Mouse (Mus musculus): ENCODE measurements at regions not wholly inside any gene's neighbourhood (a gene's known extent, or its start where the extent isn't known, plus 50 kb on each side); places are given as distances from the start of the nearest gene placed in this dataset.
A peak's percentile ranks its signal among the peaks of the same experiment; 100 is the strongest.

GRCm38 (mm10) chr3:146337429-146337828, 67.0 kb upstream of the Ssx2ip start:
- DNase-seq, result no peak

GRCm38 (mm10) chr3:146337861-146338281, 66.6 kb upstream of the Ssx2ip start:
- peak; percentile 6 for DNase-seq

- no peak for DNase-seq
These were observed 66.0 kb upstream of the Ssx2ip start for GRCm38 (mm10) chr3:146338445-146338844.

- DNase-seq, result no peak
These were observed 64.0 kb upstream of the Ssx2ip start for GRCm38 (mm10) chr3:146340316-146341055.

GRCm38 (mm10) chr3:146341652-146342340, 62.6 kb upstream of the Ssx2ip start:
- DNase-seq, result no peak

GRCm38 (mm10) chr3:146342727-146343126, 61.7 kb upstream of the Ssx2ip start:
- no peak for DNase-seq

GRCm38 (mm10) chr3:146343649-146344401, 60.6 kb upstream of the Ssx2ip start:
- DNase-seq, result peak; percentile 72

GRCm38 (mm10) chr3:146344402-146345025, 59.9 kb upstream of the Ssx2ip start:
- no peak for DNase-seq

GRCm38 (mm10) chr3:146345308-146345780, 59.1 kb upstream of the Ssx2ip start:
- DNase-seq, result peak; percentile 65

GRCm38 (mm10) chr3:146345946-146346345, 58.5 kb upstream of the Ssx2ip start:
- no peak for DNase-seq

GRCm38 (mm10) chr3:146347311-146347710, 57.1 kb upstream of the Ssx2ip start:
- no peak for DNase-seq

- DNase-seq, result no peak
These were observed 55.5 kb upstream of the Ssx2ip start for GRCm38 (mm10) chr3:146348921-146349320.

- no peak for DNase-seq
These were observed 55.0 kb upstream of the Ssx2ip start for GRCm38 (mm10) chr3:146349393-146349792.

- no peak for DNase-seq
These were observed 54.3 kb upstream of the Ssx2ip start for GRCm38 (mm10) chr3:146350126-146350525.

GRCm38 (mm10) chr3:146351468-146351867, 53.0 kb upstream of the Ssx2ip start:
- DNase-seq, result no peak

GRCm38 (mm10) chr3:146352187-146352586, 52.3 kb upstream of the Ssx2ip start:
- DNase-seq, result peak; percentile 51

- no peak for DNase-seq
These were observed 50.5 kb upstream of the Ssx2ip start for GRCm38 (mm10) chr3:146353961-146354360.
